Mouse (Mus musculus) CD4-positive helper T cell, adult 2 months (primary cell): Measurements from ENCODE around the gene Ano8.

Experiments
- DNase-seq: peaks from one replicate; pipeline ENCODE4 v3.0.0-alpha.2; 2012; ENCODE audit warnings: low read depth, missing footprints, low spot score

Gene Ano8

GRCm38 (mm10) chr8:71470913-71471255, 14.9 kb downstream of the Ano8 start:
- DNase-seq, result no peak

- DNase-seq, result no peak
Observed at GRCm38 (mm10) chr8:71470146-71470912, 15.4 kb downstream of the Ano8 start.

GRCm38 (mm10) chr8:71469411-71469810, 16.4 kb downstream of the Ano8 start:
- DNase-seq, result peak; percentile 74

DNA sequence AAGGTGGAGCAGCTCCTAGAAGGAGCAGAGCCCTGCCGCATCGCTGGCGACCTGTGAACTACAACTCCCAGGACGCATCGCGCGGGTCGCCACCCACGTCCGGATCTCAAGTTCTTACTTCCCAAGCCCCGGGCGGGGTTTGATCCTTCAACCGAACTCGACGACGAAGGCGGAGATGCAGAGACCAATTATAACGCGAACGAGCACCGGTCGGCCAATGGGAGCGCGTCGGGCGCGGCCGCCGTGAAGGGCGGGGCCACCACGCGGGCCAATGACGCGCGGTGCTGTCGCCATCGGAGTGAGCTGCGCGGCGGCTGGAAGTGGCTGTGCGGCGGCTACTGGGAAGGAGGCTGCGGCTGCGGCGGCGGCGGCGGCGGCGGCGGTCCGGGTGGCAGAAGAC, 16.8 kb downstream of the Ano8 start, which contains the start of gene Dda1:
TSS of gene Dda1 (plus strand) at position 284 of the 400 bp plus-strand sequence.
- peak; percentile 99 for DNase-seq

DNA sequence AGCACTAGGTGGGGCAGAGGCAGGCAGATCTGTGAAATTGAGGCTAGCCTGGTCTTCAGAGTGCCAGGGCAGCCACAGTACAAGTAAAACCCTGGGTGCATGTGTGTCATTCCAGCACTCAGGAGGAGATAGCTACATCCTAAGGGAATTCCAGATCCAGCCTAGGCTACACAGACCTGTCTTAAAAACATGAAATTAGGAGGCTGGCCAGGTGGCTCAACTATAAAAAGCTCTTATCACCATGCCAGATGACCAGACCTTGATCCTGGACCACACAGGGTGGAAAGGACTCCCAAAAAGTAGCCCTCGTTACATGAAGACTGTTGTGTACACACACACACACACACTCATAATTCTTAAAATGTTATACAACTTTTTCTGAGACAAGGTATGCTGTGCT, 17.8 kb downstream of the Ano8 start:
- DNase-seq, result no peak

GRCm38 (mm10) chr8:71467201-71467600, 18.6 kb downstream of the Ano8 start:
- DNase-seq, result no peak

- DNase-seq, result no peak
Observed at GRCm38 (mm10) chr8:71466198-71466597, 19.6 kb downstream of the Ano8 start.

DNA sequence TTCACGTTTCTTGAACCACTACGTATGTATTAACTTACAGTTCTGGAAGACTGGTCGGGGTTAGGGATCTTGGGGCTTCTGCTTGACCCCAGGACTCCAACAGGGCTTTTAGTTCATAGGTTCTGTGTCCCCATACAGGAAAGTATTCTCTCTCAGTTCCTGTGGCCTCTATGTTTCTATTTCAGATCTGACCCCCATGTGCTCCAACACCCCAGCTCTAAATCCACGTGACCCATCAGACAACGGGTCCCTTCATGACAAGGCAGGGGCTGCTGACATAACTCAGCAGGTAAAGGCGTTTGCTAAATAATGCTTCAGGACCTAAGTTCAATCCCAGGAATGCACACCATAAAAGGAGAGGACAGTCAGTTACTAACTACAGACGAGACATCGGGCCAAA, 20.0 kb downstream of the Ano8 start:
- DNase-seq, result no peak

- DNase-seq, result peak; percentile 99
Observed at GRCm38 (mm10) chr8:71464513-71465500, 21.0 kb downstream of the Ano8 start, which contains the start of gene Mrpl34. TSS of gene Mrpl34 (plus strand) at chr8:71464959.

- peak; percentile 95 for DNase-seq
Observed at GRCm38 (mm10) chr8:71463188-71464033, 22.4 kb downstream of the Ano8 start, which contains the start of gene Abhd8. TSS of gene Abhd8 (minus strand) at chr8:71463655.

DNA sequence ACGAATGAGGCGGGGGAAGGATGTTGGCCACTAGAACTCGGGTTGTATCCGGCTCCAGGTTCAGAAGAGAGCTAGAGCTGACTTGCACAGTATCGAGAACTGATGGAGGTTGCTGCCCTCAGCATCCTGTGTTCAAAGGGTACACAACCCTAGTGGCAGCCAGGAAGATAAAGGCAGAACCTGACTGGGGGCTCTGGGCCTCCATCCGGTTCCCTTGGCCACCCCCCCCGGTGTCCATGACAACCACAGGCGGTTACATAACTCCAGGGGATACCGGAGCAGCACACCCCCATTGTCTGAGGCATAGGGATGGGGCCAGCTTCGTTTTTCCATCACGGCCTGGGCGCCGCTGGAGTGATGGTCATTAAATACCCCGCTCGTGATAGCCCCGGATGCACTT, 23.0 kb downstream of the Ano8 start:
- DNase-seq, result peak; percentile 96

- DNase-seq, result no peak
Observed at GRCm38 (mm10) chr8:71462191-71462590, 23.6 kb downstream of the Ano8 start.

- DNase-seq, result no peak
Observed at GRCm38 (mm10) chr8:71461152-71461840, 24.5 kb downstream of the Ano8 start.

GRCm38 (mm10) chr8:71460716-71461115, 25.0 kb downstream of the Ano8 start:
- DNase-seq, result no peak

GRCm38 (mm10) chr8:71457659-71458270, 28.0 kb downstream of the Ano8 start:
- DNase-seq, result no peak

DNA sequence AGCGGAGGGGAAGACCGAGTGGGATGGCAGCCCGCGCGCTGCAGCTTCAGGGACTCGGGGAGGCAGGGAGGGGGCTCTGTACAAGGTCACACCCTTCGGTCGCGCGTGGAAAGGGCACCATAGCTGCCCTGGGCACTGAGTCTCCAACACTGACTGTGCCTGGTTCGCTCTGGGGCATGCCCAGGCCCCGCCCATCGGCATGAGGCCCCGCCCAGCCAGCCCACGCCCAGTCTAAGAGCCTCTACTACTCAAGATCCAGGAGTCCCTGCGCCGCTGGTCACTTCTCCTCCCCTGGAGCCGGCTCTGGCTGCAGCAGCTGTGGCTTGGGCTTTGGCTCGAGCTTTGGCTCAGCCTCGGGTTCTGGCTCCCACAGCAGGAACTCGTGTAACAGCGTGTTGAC, 28.9 kb downstream of the Ano8 start:
- DNase-seq, result no peak

- DNase-seq, result no peak
Observed at GRCm38 (mm10) chr8:71454668-71455067, 31.1 kb downstream of the Ano8 start.

DNA sequence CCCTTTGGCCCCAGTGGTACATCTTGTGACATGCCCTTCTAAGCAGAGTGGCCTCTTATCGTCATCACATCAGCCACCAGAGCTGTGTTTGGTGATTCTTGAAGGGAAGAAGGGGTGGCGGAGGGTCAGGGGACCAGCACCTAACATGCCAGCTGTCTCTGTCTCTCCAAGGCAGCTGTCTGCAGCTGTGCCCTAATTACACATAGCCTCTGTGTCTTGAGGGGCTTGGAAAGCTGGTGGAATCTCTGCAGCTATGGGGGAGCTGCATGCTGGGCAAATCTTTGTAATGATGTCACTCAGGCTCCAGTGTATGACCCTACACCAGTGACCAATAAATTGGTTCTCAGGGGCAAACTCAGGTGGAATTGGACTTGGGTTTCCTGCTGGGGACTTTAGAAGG, 33.1 kb downstream of the Ano8 start:
- no peak for DNase-seq

DNA sequence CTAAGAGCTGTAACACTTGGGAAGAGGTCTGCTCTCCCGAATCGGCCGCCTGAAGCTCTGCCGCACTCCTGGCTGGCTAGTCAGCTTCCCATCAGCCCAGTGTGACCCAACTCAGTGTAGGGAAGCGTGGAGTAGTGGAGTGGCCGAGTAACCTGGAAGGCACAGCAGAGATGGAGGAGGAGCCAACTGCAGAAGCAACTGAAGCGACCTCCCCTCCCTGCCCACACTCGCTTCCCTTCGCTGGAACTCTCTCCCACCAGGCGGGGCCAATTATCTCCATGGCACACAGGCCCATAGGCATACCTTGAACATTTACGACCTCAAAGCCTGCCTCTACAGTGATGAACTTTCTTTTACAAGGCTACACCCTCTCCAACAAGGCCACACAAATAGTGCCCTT, 34.0 kb downstream of the Ano8 start:
- DNase-seq, result no peak

GRCm38 (mm10) chr8:71451337-71451736, 34.4 kb downstream of the Ano8 start:
- no peak for DNase-seq
